Mouse (Mus musculus): ENCODE results near the gene Abca1.

Gene Abca1

GRCm38 (mm10) chr4:53148817-53149216 is 10.9 kb downstream of the Abca1 start:
- no peak for DNase-seq

GRCm38 (mm10) chr4:53147454-53147853 is 12.2 kb downstream of the Abca1 start:
- no peak for DNase-seq

- DNase-seq: no peak
Observed at GRCm38 (mm10) chr4:53147046-53147445, 12.6 kb downstream of the Abca1 start.

- DNase-seq: no peak
Observed at GRCm38 (mm10) chr4:53146227-53146949, 13.3 kb downstream of the Abca1 start.

GRCm38 (mm10) chr4:53145434-53146168 is 14.1 kb downstream of the Abca1 start:
- no peak for DNase-seq

GRCm38 (mm10) chr4:53144571-53144970 is 15.1 kb downstream of the Abca1 start:
- no peak for DNase-seq

- no peak for DNase-seq
Observed at GRCm38 (mm10) chr4:53144021-53144420, 15.7 kb downstream of the Abca1 start.

GRCm38 (mm10) chr4:53140678-53141077 is 19.0 kb downstream of the Abca1 start:
- no peak for DNase-seq

- no peak for DNase-seq
Observed at GRCm38 (mm10) chr4:53139495-53139894, 20.2 kb downstream of the Abca1 start.

GRCm38 (mm10) chr4:53138974-53139373 is 20.7 kb downstream of the Abca1 start:
- DNase-seq: no peak

GRCm38 (mm10) chr4:53137087-53137486 is 22.6 kb downstream of the Abca1 start:
- no peak for DNase-seq

- no peak for DNase-seq
Observed at GRCm38 (mm10) chr4:53134816-53135215, 24.9 kb downstream of the Abca1 start.

- no peak for DNase-seq
Observed at GRCm38 (mm10) chr4:53133995-53134394, 25.7 kb downstream of the Abca1 start.

GRCm38 (mm10) chr4:53131538-53131937 is 28.2 kb downstream of the Abca1 start:
- no peak for DNase-seq

- DNase-seq: no peak
Observed at GRCm38 (mm10) chr4:53130622-53131517, 28.8 kb downstream of the Abca1 start.

GRCm38 (mm10) chr4:53129716-53130301 is 29.9 kb downstream of the Abca1 start:
- no peak for DNase-seq

- no peak for DNase-seq
Observed at GRCm38 (mm10) chr4:53127266-53127665, 32.4 kb downstream of the Abca1 start.

GRCm38 (mm10) chr4:53126794-53127193 is 32.9 kb downstream of the Abca1 start:
- no peak for DNase-seq

GRCm38 (mm10) chr4:53124837-53125490 is 34.7 kb downstream of the Abca1 start:
- no peak for DNase-seq

- DNase-seq: no peak
Observed at GRCm38 (mm10) chr4:53122310-53122709, 37.4 kb downstream of the Abca1 start.

GRCm38 (mm10) chr4:53121516-53122227 is 38.0 kb downstream of the Abca1 start:
- no peak for DNase-seq

- no peak for DNase-seq
Observed at GRCm38 (mm10) chr4:53121084-53121483, 38.6 kb downstream of the Abca1 start.
